In the genomic region with DNA sequence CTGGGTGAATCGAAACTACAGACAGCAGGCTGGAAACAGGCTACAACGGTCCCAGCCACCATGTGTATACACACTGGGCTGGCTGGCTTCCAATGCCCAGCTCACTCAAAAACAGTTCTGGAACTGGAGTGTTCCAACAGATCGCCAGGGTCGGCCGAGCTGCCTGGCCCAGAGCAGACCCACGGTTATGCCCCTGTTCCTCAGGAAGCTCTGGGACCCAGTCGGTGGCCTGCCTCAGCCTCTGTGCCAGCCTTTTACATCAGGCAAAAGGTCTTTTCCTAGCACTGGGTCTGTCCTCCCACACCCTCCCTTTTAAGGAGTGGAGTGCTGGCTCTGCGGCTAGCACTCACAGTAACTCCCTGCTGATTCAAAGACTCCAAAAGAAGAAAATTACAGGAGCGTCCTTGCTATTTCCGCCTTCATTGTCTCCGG, we compare ENCODE assay signal across 9 mouse cellular contexts. TPM values are rescaled to one million over a fixed set of nuclear protein-coding genes. Genes with fewer than 3 reads are reported as not detected.
DNase-seq lines count a peak whose midpoint lies in the region; ATAC-seq lines count a peak whose summit lies in the region.
"Had no signal": no experiment of that assay in that cellular context is flagged by ENCODE, and none has a peak within 500 bp of the region (broad histone marks: within the 10 kb centered on the region; RNA-seq: fewer than 3 reads in every experiment).

No protein-coding gene starts in this region.

- H3K27me3 ChIP-seq in forebrain, embryonic 15.5 days, result no peaks in the 10 kb centered on the region
- no peaks in the 10 kb centered on the region for H3K27me3 ChIP-seq in stomach, embryonic 14.5 days (ENCODE audit: control insufficient read depth, insufficient read depth, low read length)
- H3K27me3 ChIP-seq: megakaryocyte, embryonic 14.5 days had no signal

- intact Hi-C loops in heart, postnatal 14 days (cut with DNase I), result loop anchor here (5.0 kb wide), 1 partner anchor 33 kb away; a partner anchor contains a TSS

- H3K9ac ChIP-seq in forebrain, embryonic 15.5 days (replicated peaks), result 0 out of 2 replicates have a peak overlapping the region, but pooled peaks have one; percentile 0
- no peak overlapping the region for H3K9ac ChIP-seq in stomach, embryonic 14.5 days (replicated peaks; ENCODE audit: low read depth, low read length)

- 14% methylated on average over 11 of the region's 11 CpGs for WGBS in forebrain, embryonic 15.5 days
- WGBS in stomach, embryonic 14.5 days, result 36% methylated on average over 11 of the region's 11 CpGs

- H3K4me3 ChIP-seq in forebrain, embryonic 15.5 days, result no peak overlapping the region
- no peak overlapping the region for H3K4me3 ChIP-seq in stomach, embryonic 14.5 days (ENCODE audit: low read depth, low read length)
- H3K4me3 ChIP-seq: megakaryocyte, embryonic 14.5 days had no signal

- peak; percentile 83 for ATAC-seq in forebrain, embryonic 15.5 days (replicated peaks)
- ATAC-seq in stomach, embryonic 14.5 days (ENCODE audit: insufficient number of reproducible peaks, insufficient read depth, low FRiP score, low read depth), result 0 out of 2 replicates have a peak, but pooled peaks have one; percentile 11

- no peaks in the 10 kb centered on the region for H3K9me3 ChIP-seq in forebrain, embryonic 15.5 days
- H3K9me3 ChIP-seq in stomach, embryonic 14.5 days (ENCODE audit: control insufficient read depth, low read depth, low read length), result no peaks in the 10 kb centered on the region
- H3K9me3 ChIP-seq: megakaryocyte, embryonic 14.5 days had no signal

- H3K36me3 ChIP-seq in forebrain, embryonic 15.5 days, result no peaks in the 10 kb centered on the region
- H3K36me3 ChIP-seq in stomach, embryonic 14.5 days (ENCODE audit: control insufficient read depth, insufficient read depth, low read length), result no peaks in the 10 kb centered on the region

- DNase-seq in 3134 (ENCODE audit: extremely low read depth, insufficient read length, low spot score), result peak; percentile 76
- DNase-seq in adrenal gland, postnatal 10 days, result peak; percentile 80
- peak; percentile 68 to 72 for DNase-seq in heart, postnatal 14 days
- DNase-seq in layer of hippocampus, adult 9-11 months, result peak; percentile 54
- peak; percentile 84 for DNase-seq in lung, postnatal 14 days
- DNase-seq in thymus, postnatal 10 days (ENCODE audit: low spot score in 2 of 2), result no peak

- H3K4me1 ChIP-seq in forebrain, embryonic 15.5 days, result peaks cover 49% of the 10 kb centered on the region
- peaks cover 18% of the 10 kb centered on the region for H3K4me1 ChIP-seq in stomach, embryonic 14.5 days (ENCODE audit: control insufficient read depth, insufficient read depth, low read length)

- peak overlapping the region; percentile 71 for H3K27ac ChIP-seq in forebrain, embryonic 15.5 days (replicated peaks)
- peak overlapping the region; percentile 83 for H3K27ac ChIP-seq in stomach, embryonic 14.5 days (ENCODE audit: low read length)

- H3K4me2 ChIP-seq in forebrain, embryonic 15.5 days (replicated peaks), result peak overlapping the region; percentile 12; the same call in 1 of the 2 replicates
- H3K4me2 ChIP-seq in stomach, embryonic 14.5 days (replicated peaks; ENCODE audit: low read depth, low read length), result no peak overlapping the region; the same call in 1 of the 2 replicates

RNA-seq across cellular contexts. Expression of a gene that starts 34.3 kb away (rescaled TPM):
- 100 to 1,000 TPM; 128 to 169 TPM for total RNA-seq in adrenal gland, postnatal 10 days (2021)
- polyA plus RNA-seq in forebrain, embryonic 15.5 days (2015; fragmentation: Nextera tagmentation; extraction: Ambion mirVana), result 43.5 and 48.1 TPM in 2 replicates
- total RNA-seq in heart, postnatal 14 days (2021), result 1 to 10 TPM; 2.1 to 3.9 TPM
- polyA plus RNA-seq in stomach, embryonic 14.5 days (2014; fragmentation: Nextera tagmentation; extraction: Ambion mirVana), result 165 and 169 TPM in 2 replicates

RNA-seq across cellular contexts. Expression of a gene that starts 35.3 kb away (rescaled TPM):
- 10 to 100 TPM; 52.8 to 63.1 TPM for total RNA-seq in adrenal gland, postnatal 10 days (2021)
- polyA plus RNA-seq in forebrain, embryonic 15.5 days (2015; fragmentation: Nextera tagmentation; extraction: Ambion mirVana), result 80.3 and 87.4 TPM in 2 replicates
- 10 to 100 TPM; 35.8 to 35.9 TPM for total RNA-seq in heart, postnatal 14 days (2021)
- 117 and 120 TPM in 2 replicates for polyA plus RNA-seq in stomach, embryonic 14.5 days (2014; fragmentation: Nextera tagmentation; extraction: Ambion mirVana)

Comparison
In these comparisons a context has a peak if more than half of its experiments do, and no peak if none do; other contexts are left out.
1. DNase-seq: peak in 3134 (single experiment), adrenal gland, postnatal 10 days (single experiment), heart, postnatal 14 days (2 of 2), layer of hippocampus, adult 9-11 months (single experiment) and lung, postnatal 14 days (single experiment); none in thymus, postnatal 10 days (0 of 2).
2. RNA of a gene that starts 34.3 kb away (total RNA-seq): 128 to 169 TPM in adrenal gland, postnatal 10 days; 2.1 to 3.9 TPM in heart, postnatal 14 days; every median in the first group is over 10 times any median in the second.